Mouse (Mus musculus) kidney, adult 10 weeks (tissue): ENCODE data around the gene Pfas. TPM values are rescaled to one million over a fixed set of nuclear protein-coding genes. Genes with fewer than 3 reads are reported as not detected.

ENCODE experiments used
- polyA plus RNA-seq: library from polyadenylated mRNA; stranded (reverse); fragments of 350-450 nt; fragmentation: Illumina TruSeq; extraction: RNeasy Lipid Tissue Mini Kit (QIAGEN cat#74804); gene quantifications from one replicate; pipeline ENCODE4 v1.2.3, GENCODE M21; 2014; ENCODE audit warnings: low read depth, low replicate concordance

Gene Pfas
- polyA plus RNA-seq = 7.2 TPM

GRCm38 (mm10) chr11:69008182-69009121 lies at the start of gene Pfas:
TSS of gene Pfas (minus strand) at chr11:69008460.

DNA sequence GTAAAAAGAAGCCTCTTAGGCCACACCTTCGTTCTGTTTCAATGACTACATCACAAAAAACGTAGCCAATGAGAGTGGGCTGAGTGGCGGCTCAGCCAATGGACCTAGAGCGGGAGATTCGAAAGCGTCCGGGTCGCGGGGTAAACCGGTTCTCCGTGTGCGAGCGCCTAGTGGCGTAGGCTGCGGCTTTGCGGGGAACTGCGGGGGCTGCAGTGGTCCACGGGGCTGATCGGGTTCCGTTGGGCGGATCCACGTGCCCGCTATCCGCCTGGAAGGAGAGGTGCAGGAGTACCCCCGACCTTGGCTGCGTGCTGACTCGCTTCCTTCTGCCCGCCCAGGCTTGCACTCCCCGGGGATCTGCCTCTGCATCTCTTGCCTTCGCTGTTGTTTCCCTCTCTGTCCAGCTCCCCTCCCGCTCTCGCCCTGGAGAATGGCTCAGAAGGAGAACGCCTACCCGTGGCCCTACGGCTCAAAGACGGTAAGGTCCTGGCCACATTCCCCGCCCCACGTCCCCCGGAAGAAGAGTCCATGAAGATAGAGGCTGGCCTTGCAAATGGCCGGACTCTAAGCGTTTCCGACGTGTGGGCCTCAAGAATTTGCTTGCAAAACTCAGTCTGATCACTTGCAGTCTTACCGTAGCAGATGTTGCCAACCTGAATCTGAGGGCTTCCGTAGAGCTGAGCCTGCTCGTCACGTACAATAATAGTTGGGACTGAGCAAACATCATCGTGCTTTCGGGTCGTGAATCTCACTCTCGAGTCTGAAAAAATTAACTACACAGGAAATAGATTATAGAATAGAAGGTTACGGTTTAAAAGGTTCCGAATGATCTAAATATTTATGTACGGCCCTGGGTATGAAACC lies 37.5 kb upstream of the Pfas start, which contains the start of gene Aurkb:
Aurkb (plus strand) TSS at position 117 of the 864 bp plus-strand sequence.

DNA sequence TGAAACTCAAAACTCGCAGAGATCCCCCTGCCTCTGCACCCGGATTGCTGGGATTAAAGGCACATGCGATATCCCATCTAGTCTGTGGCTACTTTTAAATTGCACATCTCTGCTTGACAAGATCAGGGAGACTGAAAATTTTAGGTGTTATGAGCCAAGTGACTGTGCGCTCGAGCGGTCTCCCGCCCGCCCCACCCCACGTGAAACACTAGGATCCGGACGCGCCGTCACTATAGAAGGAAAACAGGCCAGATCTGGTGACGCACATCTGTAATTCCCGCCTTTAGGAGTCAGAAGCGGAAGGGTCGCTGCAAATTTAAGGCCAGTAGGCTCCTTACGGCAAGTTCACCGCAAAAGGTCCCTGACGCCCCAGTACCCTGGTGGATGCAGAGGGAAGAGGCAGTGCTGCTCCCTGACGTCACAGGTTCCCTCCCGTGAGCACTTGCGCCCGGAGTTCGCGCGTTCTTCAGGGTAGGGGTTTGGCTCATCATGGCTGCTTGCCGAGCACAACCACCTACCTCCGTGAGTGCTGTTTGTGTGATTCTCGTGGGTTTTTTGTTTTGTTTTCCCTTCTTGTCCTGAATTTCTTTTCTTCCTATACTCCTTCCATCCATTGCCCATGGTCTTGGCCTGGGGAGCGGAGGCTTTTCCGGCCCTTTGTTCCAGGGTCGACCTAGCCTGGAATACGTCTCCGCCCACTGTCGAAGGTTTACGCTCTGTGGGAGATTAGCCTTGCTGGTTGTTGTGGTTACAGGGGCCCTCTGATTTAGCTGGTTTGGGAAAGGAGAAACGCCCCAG lies 7.6 kb upstream of the Pfas start, which contains the start of gene Ctc1:
Ctc1 (plus strand) TSS at position 268 of the 798 bp plus-strand sequence.

GRCm38 (mm10) chr11:68975085-68975484 lies 33.2 kb downstream of the Pfas start, which contains the start of gene Rangrf:
TSS of gene Rangrf (minus strand) at chr11:68975185.

GRCm38 (mm10) chr11:68967337-68968282 lies 40.6 kb downstream of the Pfas start, which contains the start of gene Slc25a35:
TSS of gene Slc25a35 (plus strand) at chr11:68968131.

GRCm38 (mm10) chr11:68957308-68957707 lies 51.0 kb downstream of the Pfas start, which contains the start of gene Arhgef15:
TSS of gene Arhgef15 (minus strand) at chr11:68957480.

Other genes starting within 250 kb of the Pfas start
- gene Ndel1, start 136.6 kb downstream of the Pfas start, polyA plus RNA-seq = 251 TPM
- not detected for gene Rnf222, start 119.9 kb downstream of the Pfas start, polyA plus RNA-seq
- 170 TPM for gene Rpl26, start 106.9 kb downstream of the Pfas start, polyA plus RNA-seq
- 0.65 TPM for gene Odf4, start 81.4 kb downstream of the Pfas start, polyA plus RNA-seq
- 3.4 TPM for gene Arhgef15, start 51.0 kb downstream of the Pfas start, polyA plus RNA-seq
- gene Slc25a35, start 40.3 kb downstream of the Pfas start, polyA plus RNA-seq = 21.4 TPM
- 11.7 TPM for gene Rangrf, start 33.3 kb downstream of the Pfas start, polyA plus RNA-seq
- 3.9 TPM for gene Ctc1, start 7.5 kb upstream of the Pfas start, polyA plus RNA-seq
- 0.24 TPM for gene Aurkb, start 37.2 kb upstream of the Pfas start, polyA plus RNA-seq
- 2.9 TPM for gene Borcs6, start 51.3 kb upstream of the Pfas start, polyA plus RNA-seq
- gene Tmem107, start 62.3 kb upstream of the Pfas start, polyA plus RNA-seq = 3.8 TPM
- 62.6 TPM for gene Vamp2, start 80.0 kb upstream of the Pfas start, polyA plus RNA-seq
- 0.24 TPM for gene Per1, start 86.8 kb upstream of the Pfas start, polyA plus RNA-seq
- gene Hes7, start 111.9 kb upstream of the Pfas start, polyA plus RNA-seq = not detected
- not detected for gene 9130213A22Rik, start 114.1 kb upstream of the Pfas start, polyA plus RNA-seq
- gene Aloxe3, start 117.4 kb upstream of the Pfas start, polyA plus RNA-seq = not detected
- gene Alox12b, start 148.5 kb upstream of the Pfas start, polyA plus RNA-seq = not detected
- not detected for gene Alox8, start 189.4 kb upstream of the Pfas start, polyA plus RNA-seq
- not detected for gene Gucy2e, start 228.6 kb upstream of the Pfas start, polyA plus RNA-seq